8 mouse cellular contexts compared by ENCODE assay signal in genomic region chr2:18766821-18767541, GRCm38 (mm10).
DNase-seq lines count a peak whose midpoint lies in the region; ATAC-seq and TF ChIP-seq lines count a peak whose summit lies in the region.

No protein-coding gene starts in this region.

- H3K9ac ChIP-seq in hindbrain, embryonic 14.5 days = peak overlapping the region; percentile 97

- POLR2A ChIA-PET in Patski (lab: Charles Lee) = interaction anchor here (1.2 to 2.6 kb wide), 5 partner anchors 88 to 721 kb away, joined by 4 to 6 read pairs (median 5); partner anchors contain the start of gene Skida1

- peak overlapping the region; percentile 82 for H3K4me2 ChIP-seq in hindbrain, embryonic 14.5 days (replicated peaks)

- no peaks in the 10 kb centered on the region for H3K4me1 ChIP-seq in hindbrain, embryonic 14.5 days (replicated peaks; ENCODE audit: control insufficient read depth, insufficient read depth, low read length)

- in situ Hi-C loops in Patski (cut with MboI; ENCODE audit: low pct_unique_long_range_greater_than_20kb) = loop anchor here (10.0 kb wide), 5 partner anchors 92 to 712 kb away; partner anchors contain the start of genes 4930426L09Rik, Bmi1, Commd3 and Dnajc1

- H3K27ac ChIP-seq in hindbrain, embryonic 14.5 days = peak overlapping the region; percentile 98

- H3K9me3 ChIP-seq in hindbrain, embryonic 14.5 days (ENCODE audit: control insufficient read depth, low read length) = no peaks in the 10 kb centered on the region

- peak; percentile 48 for DNase-seq in Patski (ENCODE audit: low read depth, low spot score)
- peak; percentile 84 to 88 for DNase-seq in cerebellum, postnatal 25 days
- DNase-seq in frontal cortex, postnatal 25 days (ENCODE audit: low spot score in 2 of 2) = peak; percentile 62 to 63
- DNase-seq in hindbrain, embryonic 14.5 days (ENCODE audit: low spot score) = peak; percentile 87
- peak; percentile 70 to 74 for DNase-seq in layer of hippocampus, postnatal 36 days
- DNase-seq in lung, postnatal 25 days (ENCODE audit: low spot score) = peak; percentile 81
- peak; percentile 51 for DNase-seq in retina, adult 2 months (ENCODE audit: low read depth, low spot score)
- DNase-seq in thymus, postnatal 25 days = peak; percentile 81

- peak; percentile 77 for ATAC-seq in Patski
- peak; percentile 91 for ATAC-seq in hindbrain, embryonic 14.5 days (ENCODE audit: low FRiP score)

- H3K36me3 ChIP-seq in hindbrain, embryonic 14.5 days (replicated peaks; ENCODE audit: control insufficient read depth, insufficient read depth) = no peaks in the 10 kb centered on the region

- TF ChIP-seq CTCF in Patski (IDR thresholded peaks at IDR 0.05) = no peak

- peak overlapping the region; percentile 69 for H3K4me3 ChIP-seq in hindbrain, embryonic 14.5 days (replicated peaks; ENCODE audit: low read length)

- no peaks in the 10 kb centered on the region for H3K27me3 ChIP-seq in Patski
- no peaks in the 10 kb centered on the region for H3K27me3 ChIP-seq in hindbrain, embryonic 14.5 days (ENCODE audit: control insufficient read depth, insufficient read depth, low read length)

- WGBS in hindbrain, embryonic 14.5 days = under 1% methylated on average over 56 of the region's 56 CpGs

- CTCF ChIA-PET in Patski (lab: Charles Lee) = interaction anchor here (1.4 to 2.7 kb wide), 3 partner anchors 31 to 720 kb away, joined by 3 to 9 read pairs (median 6); no protein-coding TSS in a partner anchor

Comparison
In these comparisons a context has a peak if more than half of its experiments do, and no peak if none do; other contexts are left out.
1. Peak in every context shown above with its lines: DNase-seq, ATAC-seq, H3K4me3 ChIP-seq and H3K27ac ChIP-seq.